Comparison of ENCODE assay signal across 21 mouse cellular contexts in genomic region chr7:132305492-132306375, GRCm38 (mm10). TPM values are rescaled to one million over a fixed set of nuclear protein-coding genes. Genes with fewer than 3 reads are reported as not detected.
DNase-seq lines count a peak whose midpoint lies in the region; ATAC-seq lines count a peak whose summit lies in the region.
"Had no signal": no experiment of that assay in that cellular context is flagged by ENCODE, and none has a peak within 500 bp of the region (broad histone marks: within the 10 kb centered on the region; RNA-seq: fewer than 3 reads in every experiment).

No protein-coding gene starts in this region.

- peaks cover 59% of the 10 kb centered on the region for H3K4me1 ChIP-seq in intestine, embryonic 16.5 days (ENCODE audit: control insufficient read depth, insufficient read depth, low read length)
- peaks cover 58% of the 10 kb centered on the region for H3K4me1 ChIP-seq in intestine, embryonic 15.5 days (replicated peaks)

- no peak overlapping the region for H3K4me3 ChIP-seq in intestine, embryonic 16.5 days (ENCODE audit: low read length)
- no peak overlapping the region for H3K4me3 ChIP-seq in intestine, embryonic 15.5 days (replicated peaks)
- H3K4me3 ChIP-seq: embryonic facial prominence, embryonic 15.5 days; forebrain, embryonic 12.5 days; heart, embryonic 13.5 days; left cerebral cortex, adult 2 months; midbrain, embryonic 10.5 days had no signal

- no peaks in the 10 kb centered on the region for H3K9me3 ChIP-seq in intestine, embryonic 16.5 days (ENCODE audit: control insufficient read depth, low read length)
- H3K9me3 ChIP-seq in intestine, embryonic 15.5 days, result no peaks in the 10 kb centered on the region
- H3K9me3 ChIP-seq: embryonic facial prominence, embryonic 15.5 days; forebrain, embryonic 12.5 days; heart, embryonic 13.5 days; midbrain, embryonic 10.5 days had no signal

- no peaks in the 10 kb centered on the region for H3K36me3 ChIP-seq in intestine, embryonic 16.5 days (ENCODE audit: control insufficient read depth, insufficient read depth, low read length)
- no peaks in the 10 kb centered on the region for H3K36me3 ChIP-seq in intestine, embryonic 15.5 days
- H3K36me3 ChIP-seq: embryonic facial prominence, embryonic 15.5 days; forebrain, embryonic 12.5 days; heart, embryonic 13.5 days; midbrain, embryonic 10.5 days had no signal

- no peak overlapping the region for H3K4me2 ChIP-seq in intestine, embryonic 16.5 days (ENCODE audit: low read depth, low read length)
- no peak overlapping the region for H3K4me2 ChIP-seq in intestine, embryonic 15.5 days (replicated peaks)
- H3K4me2 ChIP-seq: embryonic facial prominence, embryonic 15.5 days; forebrain, embryonic 12.5 days; heart, embryonic 13.5 days had no signal

- 0 out of 2 replicates have a peak overlapping the region, but pooled peaks have one; percentile 0 for H3K27ac ChIP-seq in intestine, embryonic 16.5 days (ENCODE audit: low read length)
- H3K27ac ChIP-seq in intestine, embryonic 15.5 days, result no peak overlapping the region
- H3K27ac ChIP-seq: embryonic facial prominence, embryonic 15.5 days; forebrain, embryonic 12.5 days; heart, embryonic 13.5 days; left cerebral cortex, adult 2 months; liver, embryonic 14.5 days had no signal

- DNase-seq in thymus, postnatal 0 days (ENCODE audit: low spot score), result peak; percentile 15
- DNase-seq in thymus, postnatal 25 days, result no peak
- peak; percentile 63 for DNase-seq in lung, postnatal 25 days (ENCODE audit: low spot score)
- DNase-seq in cerebellum, adult 9-11 months, result no peak
- no peak for DNase-seq in layer of hippocampus, adult 9-11 months
- DNase-seq: adrenal gland, postnatal 10 days; cerebellum, adult 8-10 months; gastrocnemius, postnatal 36 days; heart, postnatal 4 days; kidney, adult 9 months; kidney, postnatal 4 days; right cerebral cortex, adult 18-20 months; thymus, adult 2 months had no signal

- no peak overlapping the region for H3K9ac ChIP-seq in intestine, embryonic 16.5 days (ENCODE audit: low read depth, low read length)
- H3K9ac ChIP-seq in intestine, embryonic 15.5 days, result no peak overlapping the region
- H3K9ac ChIP-seq: embryonic facial prominence, embryonic 15.5 days; forebrain, embryonic 12.5 days; heart, embryonic 13.5 days; liver, embryonic 14.5 days had no signal

- 80% methylated on average over 5 of the region's 5 CpGs for WGBS in intestine, embryonic 16.5 days
- 72% methylated on average over 5 of the region's 5 CpGs for WGBS in intestine, embryonic 15.5 days

- no peaks in the 10 kb centered on the region for H3K27me3 ChIP-seq in intestine, embryonic 16.5 days (replicated peaks; ENCODE audit: control insufficient read depth, insufficient read depth, low read length)
- no peaks in the 10 kb centered on the region for H3K27me3 ChIP-seq in intestine, embryonic 15.5 days (replicated peaks)
- H3K27me3 ChIP-seq: embryonic facial prominence, embryonic 15.5 days; forebrain, embryonic 12.5 days; heart, embryonic 13.5 days had no signal

- ATAC-seq in intestine, embryonic 16.5 days, result no peak
- no peak for ATAC-seq in intestine, embryonic 15.5 days

RNA-seq across cellular contexts. Expression of gene Chst15, which starts 11.3 kb away (rescaled TPM):
- 20.6 and 21.1 TPM in 2 replicates for polyA plus RNA-seq in intestine, embryonic 16.5 days (2015; fragmentation: Nextera tagmentation; extraction: Ambion mirVana)
- polyA plus RNA-seq in intestine, embryonic 15.5 days (2015; fragmentation: Nextera tagmentation; extraction: Ambion mirVana), result 23.0 and 23.1 TPM in 2 replicates
- 5.9 and 8.2 TPM in 2 replicates for polyA plus RNA-seq in thymus, postnatal 0 days (2015; fragmentation: Nextera tagmentation; extraction: Ambion mirVana)

Comparison
In these comparisons a context has a peak if more than half of its experiments do, and no peak if none do; other contexts are left out.
1. DNase-seq: peak in thymus, postnatal 0 days (single experiment) and lung, postnatal 25 days (single experiment); none in thymus, postnatal 25 days (single experiment), cerebellum, adult 9-11 months (single experiment) and layer of hippocampus, adult 9-11 months (single experiment).